Mouse (Mus musculus) kidney, adult 2 months (tissue): ENCODE results near the gene Shisa8.

ENCODE experiments used
- CTCF ChIP-seq: fragments of 200-500 bp; conservative IDR thresholded peaks from 2 replicates; pipeline ENCODE4 v1.5.1; 2011; ENCODE audit warnings: low read depth, mild to moderate bottlenecking, control low read depth, low read length, moderate library complexity, mixed read lengths; ENCODE audit not compliant: insufficient read depth, insufficient read length
- POLR2A ChIP-seq: fragments of 200-500 bp; IDR thresholded peaks from one replicate; pipeline ENCODE4 v1.6.1; 2011; ENCODE audit warnings: low read depth, low read length, control low read depth

DNA sequence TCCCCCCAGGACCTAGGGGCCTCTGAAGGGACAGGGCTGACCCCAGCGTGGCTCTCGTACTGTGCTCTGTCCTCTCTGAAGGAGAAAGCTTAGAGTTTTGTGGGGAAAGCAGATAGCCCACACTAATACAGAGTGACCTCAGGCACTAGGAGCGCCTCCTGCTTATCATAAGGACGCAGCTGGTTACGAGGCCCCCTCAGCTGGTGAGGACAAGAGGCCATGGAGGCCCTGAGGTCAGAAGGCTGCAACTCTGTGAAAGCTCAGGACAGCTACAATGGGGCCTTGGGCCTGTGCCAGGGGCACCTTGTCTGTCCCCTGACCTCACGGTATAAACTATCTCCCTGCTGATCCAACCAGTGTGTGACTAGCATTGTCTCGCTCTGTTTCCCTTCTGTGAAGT lies 28.4 kb downstream of the Shisa8 start:
- TF ChIP-seq CTCF (no peak), POLR2A (no peak)
